Mouse (Mus musculus) ES-E14 (cell line): ENCODE results near the gene Rbm15b. TPM values are rescaled to one million over a fixed set of nuclear protein-coding genes. Genes with fewer than 3 reads are reported as not detected.

Experiments
- DNase-seq: peaks from one replicate; pipeline ENCODE4 v3.0.0-alpha.2; 2013; ENCODE audit warnings: low read depth, low spot score
- H3K27ac ChIP-seq: 2 replicates; pipeline ENCODE4 v1.5.1; 2012; ENCODE audit warnings: low read depth, mild to moderate bottlenecking, low read length, moderate library complexity, mixed read lengths; ENCODE audit not compliant: poor library complexity, insufficient read depth, severe bottlenecking
- H3K36me3 ChIP-seq: 2 replicates; pipeline ENCODE4 v1.6.1; 2012; ENCODE audit warnings: mild to moderate bottlenecking, low read length, moderate library complexity, mixed read lengths; ENCODE audit not compliant: control insufficient read depth, poor library complexity, insufficient read depth, severe bottlenecking
- H3K4me1 ChIP-seq, 2 experiments: fragments of 150-350 bp in 1 of 2; sonication (generic) in 1 of 2; 2 replicates each; pipeline ENCODE4 v1.6.1; 2012; ENCODE audit warnings: low read length in 2 of 2, mild to moderate bottlenecking in 1 of 2, mixed read lengths in 1 of 2; ENCODE audit not compliant: control insufficient read depth in 2 of 2, insufficient read depth in 2 of 2, poor library complexity in 1 of 2
- H3K4me3 ChIP-seq, 2 experiments: fragments of 150-350 bp in 1 of 2; sonication (generic) in 1 of 2; 2 replicates each; pipeline ENCODE4 v1.5.1; 2012; ENCODE audit warnings: low read length in 2 of 2, low read depth in 1 of 2, mild to moderate bottlenecking in 1 of 2, mixed read lengths in 1 of 2; ENCODE audit not compliant: insufficient read depth in 1 of 2, poor library complexity in 1 of 2, severe bottlenecking in 1 of 2
- H3K9ac ChIP-seq: 2 replicates; pipeline ENCODE4 v1.6.1; 2012; ENCODE audit warnings: low read depth, mild to moderate bottlenecking, low read length, mixed read lengths; ENCODE audit not compliant: poor library complexity, insufficient read depth, severe bottlenecking
- H3K9me3 ChIP-seq: fragments of 150-350 bp; sonication (generic); 2 replicates; pipeline ENCODE4 v1.6.1; 2012; ENCODE audit warnings: low read depth, mild to moderate bottlenecking, low read length; ENCODE audit not compliant: control insufficient read depth, insufficient read depth
- CHD2 ChIP-seq: IDR thresholded peaks from 2 replicates; pipeline ENCODE4 v1.6.1; 2014; ENCODE audit warnings: mild to moderate bottlenecking, low read depth, low read length, inconsistent platforms
- HCFC1 ChIP-seq: IDR thresholded peaks from 2 replicates; pipeline ENCODE4 v1.6.1; 2012; ENCODE audit warnings: low read length, inconsistent platforms, borderline replicate concordance; ENCODE audit not compliant: insufficient read depth
- MAFK ChIP-seq: IDR thresholded peaks from 2 replicates; pipeline ENCODE4 v1.6.1; 2014; ENCODE audit warnings: mild to moderate bottlenecking, low read depth, low read length, inconsistent platforms; ENCODE audit not compliant: insufficient read depth
- ZC3H11A ChIP-seq: IDR thresholded peaks from 2 replicates; pipeline ENCODE4 v1.6.1; 2012; ENCODE audit warnings: low read depth, mild to moderate bottlenecking, inconsistent platforms, low read length, borderline replicate concordance
- ZNF384 ChIP-seq: IDR thresholded peaks from 2 replicates; pipeline ENCODE4 v1.6.1; 2012; ENCODE audit warnings: low read depth, low read length, inconsistent platforms
- in situ Hi-C, 2 experiments: fragments of 600-800 bp; cut with MboI; formaldehyde crosslinking; loops; one replicate each; pipeline ENCODE4 v1.15.1; 2025; ENCODE audit warnings: low sequenced_read_pairs in 2 of 2, inconsistent platforms in 1 of 2; ENCODE audit not compliant: unreplicated experiment in 2 of 2
- total RNA-seq: library from RNA; depleted of rRNA; stranded (reverse); fragments of 300-350 nt; gene quantifications from 2 replicates; pipeline ENCODE4 v1.2.3, GENCODE M21; 2012; rRNA removed

The Rbm15b gene
- total RNA-seq = 38.6 and 42.3 TPM in 2 replicates

DNA sequence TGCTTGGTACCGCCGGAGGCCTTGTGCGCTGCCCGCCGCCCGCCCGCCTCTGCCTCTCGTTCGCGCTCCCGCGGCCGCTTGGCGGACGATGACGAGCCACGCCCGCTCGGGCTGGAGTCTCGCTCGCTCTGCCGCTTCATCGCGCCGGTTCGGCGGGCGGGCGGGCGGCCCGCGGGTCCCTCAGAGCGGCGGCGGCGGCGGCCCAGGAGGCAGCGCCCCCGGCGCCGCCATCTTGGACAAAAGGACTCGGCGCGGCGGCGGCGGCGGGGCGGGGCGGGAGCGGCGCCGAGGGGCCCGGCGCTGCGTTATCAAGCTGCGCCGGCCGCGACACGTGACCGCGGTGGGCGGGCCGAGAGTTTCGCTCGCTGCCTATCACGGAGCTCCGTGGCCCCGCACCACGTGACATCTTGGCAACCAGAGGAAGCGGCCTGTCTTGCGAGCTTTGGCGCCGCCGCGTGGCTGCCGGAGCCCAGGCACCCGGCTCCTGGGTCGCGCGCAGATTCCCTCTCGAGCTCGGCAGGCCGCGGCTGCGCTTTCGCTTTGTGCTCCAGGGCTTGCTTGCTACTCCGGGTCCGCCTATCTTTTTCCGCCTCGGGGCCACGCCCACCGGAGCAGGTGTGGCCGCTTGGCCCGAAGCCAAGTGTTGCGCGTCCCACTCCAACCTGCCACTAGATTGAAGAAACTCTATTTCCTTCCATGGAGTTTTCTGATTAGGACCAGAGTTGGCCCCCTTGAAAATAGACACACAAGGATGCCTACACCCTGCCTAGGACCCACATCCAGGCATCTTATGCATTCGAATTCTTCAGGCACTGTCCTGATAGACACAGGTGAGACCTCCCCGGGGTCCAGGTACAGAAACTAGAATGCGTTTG is at the start of gene Rbm15b:
Rbm15b (minus strand) TSS at position 601 of the 875 bp plus-strand sequence.
- Histone ChIP-seq H3K4me1 (peaks cover 4 to 24% of the 10 kb centered on the region in 2 experiments; a peak in 3 of 4 replicates), H3K9me3 (no peaks in the 10 kb centered on the region), H3K4me3 (peak within 1 kb of the TSS; percentile 82 to 99), H3K36me3 (peaks cover 55% of the 10 kb centered on the region), H3K9ac (peak within 1 kb of the TSS; percentile 98), H3K27ac (peak within 1 kb of the TSS; percentile 71)
- DNase-seq = peak; percentile 97
- no peak for TF ChIP-seq CHD2
- TF ChIP-seq HCFC1 = peak; percentile 70; the same call in 1 of the 2 replicates
- in situ Hi-C loops = no loop called here

GRCm38 (mm10) chr9:106934998-106935397 is 47.8 kb upstream of the Rbm15b start:
- Histone ChIP-seq H3K4me1 (no peaks in the 10 kb centered on the region), H3K4me3 (no peak overlapping the region), H3K36me3 (no peaks in the 10 kb centered on the region), H3K9ac (no peak overlapping the region), H3K9me3 (no peaks in the 10 kb centered on the region), H3K27ac (no peak overlapping the region)
- TF ChIP-seq ZNF384 = no peak
- no peak for TF ChIP-seq CHD2
- no peak for TF ChIP-seq ZC3H11A
- TF ChIP-seq HCFC1 = no peak
- no peak for TF ChIP-seq MAFK
- no peak for DNase-seq
- in situ Hi-C loops = no loop called here

GRCm38 (mm10) chr9:106914878-106915277 is 27.6 kb upstream of the Rbm15b start:
- Histone ChIP-seq H3K9ac (no peak overlapping the region), H3K9me3 (no peaks in the 10 kb centered on the region), H3K4me3 (no peak overlapping the region), H3K27ac (no peak overlapping the region), H3K36me3 (no peaks in the 10 kb centered on the region), H3K4me1 (no peaks in the 10 kb centered on the region)
- in situ Hi-C loops = no loop called here
- no peak for TF ChIP-seq CHD2
- TF ChIP-seq ZC3H11A = no peak
- TF ChIP-seq ZNF384 = no peak
- TF ChIP-seq MAFK = no peak
- TF ChIP-seq HCFC1 = no peak
- no peak for DNase-seq

GRCm38 (mm10) chr9:106913759-106914158 is 26.5 kb upstream of the Rbm15b start:
- DNase-seq = no peak
- Histone ChIP-seq H3K9ac (no peak overlapping the region), H3K4me1 (no peaks in the 10 kb centered on the region), H3K36me3 (no peaks in the 10 kb centered on the region), H3K4me3 (no peak overlapping the region), H3K27ac (no peak overlapping the region), H3K9me3 (no peaks in the 10 kb centered on the region)
- in situ Hi-C loops = no loop called here
- TF ChIP-seq ZC3H11A = no peak
- TF ChIP-seq ZNF384 = no peak
- no peak for TF ChIP-seq HCFC1
- TF ChIP-seq CHD2 = no peak
- TF ChIP-seq MAFK = no peak

DNA sequence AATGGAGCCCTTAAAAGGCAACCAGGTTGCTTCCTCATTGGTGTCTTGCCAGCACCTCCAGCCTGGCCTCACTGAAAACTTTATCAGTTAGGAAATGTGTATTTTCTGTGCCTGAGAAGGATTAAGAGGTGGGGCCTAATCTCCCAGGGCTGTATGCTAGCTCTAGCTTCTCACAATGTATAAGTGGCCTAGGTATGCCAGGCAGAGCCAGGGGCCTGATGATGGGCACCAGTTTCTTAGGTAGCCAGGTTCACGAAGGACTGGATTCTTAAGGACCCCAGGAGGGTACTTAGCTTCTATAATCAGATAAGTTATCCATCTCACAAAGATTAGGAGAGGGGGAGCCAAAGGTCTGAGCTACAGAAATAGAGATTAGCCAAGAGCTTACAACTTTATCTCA is 24.4 kb upstream of the Rbm15b start:
- TF ChIP-seq HCFC1 = no peak
- no peak for TF ChIP-seq MAFK
- TF ChIP-seq ZC3H11A = no peak
- no peak for TF ChIP-seq CHD2
- TF ChIP-seq ZNF384 = no peak
- Histone ChIP-seq H3K9ac (no peak overlapping the region), H3K4me1 (no peaks in the 10 kb centered on the region), H3K4me3 (no peak overlapping the region), H3K36me3 (no peaks in the 10 kb centered on the region), H3K27ac (no peak overlapping the region), H3K9me3 (no peaks in the 10 kb centered on the region)
- in situ Hi-C loops = no loop called here
- DNase-seq = no peak
